Mouse (Mus musculus) bone marrow, adult 2 months (tissue): Measurements from ENCODE around the gene Rasa3.

Source experiments
- CTCF ChIP-seq: fragments of 200-500 bp; IDR thresholded peaks from 2 replicates; pipeline ENCODE4 v1.5.1; 2011; ENCODE audit warnings: low read length, control low read depth; ENCODE audit not compliant: control insufficient read depth, insufficient read depth
- POLR2A ChIP-seq: fragments of 200-500 bp; IDR thresholded peaks from 2 replicates; pipeline ENCODE4 v1.6.1; 2011; ENCODE audit warnings: low read depth, mild to moderate bottlenecking, control low read depth, low read length, borderline replicate concordance; ENCODE audit not compliant: control insufficient read depth

- TF ChIP-seq CTCF (no peak), POLR2A (no peak)
Observed at GRCm38 (mm10) chr8:13687101-13687717, 9.8 kb upstream of the Rasa3 start.
